Mouse (Mus musculus): ENCODE measurements around the gene Psmd14. TPM values are rescaled to one million over a fixed set of nuclear protein-coding genes. Genes with fewer than 3 reads are reported as not detected.

Gene Psmd14
- polyA plus RNA-seq, 1 experiment: 98.8 TPM

DNA sequence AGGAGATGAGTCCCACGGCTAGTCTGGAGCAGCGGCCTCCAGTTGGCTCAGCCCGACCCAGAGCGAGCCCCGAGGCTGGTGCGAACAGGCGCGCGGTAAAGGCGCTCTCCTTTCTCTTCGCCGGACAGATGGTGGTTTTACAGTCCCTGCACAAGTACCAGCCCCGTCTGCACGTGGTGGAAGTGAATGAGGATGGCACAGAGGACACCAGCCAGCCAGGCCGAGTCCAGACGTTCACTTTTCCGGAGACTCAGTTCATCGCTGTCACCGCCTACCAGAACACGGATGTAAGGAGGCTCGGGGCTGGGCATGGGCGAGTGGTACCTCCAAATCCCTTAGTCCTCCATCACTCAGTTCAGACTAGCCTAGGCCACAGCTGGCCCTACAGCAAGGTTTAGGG lies 95.7 kb downstream of the Psmd14 start:
- no peak for TF ChIP-seq CEBPB (IDR thresholded peaks at IDR 0.05; ENCODE audit: low read depth)
- TF ChIP-seq CTCF (IDR thresholded peaks at IDR 0.05; ENCODE audit: control insufficient read depth, insufficient read depth, insufficient read length): no peak
- no peak for TF ChIP-seq MAX (IDR thresholded peaks at IDR 0.05)
- no peak for TF ChIP-seq MYOG (IDR thresholded peaks at IDR 0.05; ENCODE audit: control insufficient read depth, extremely low read depth, insufficient read length)
- no peak for TF ChIP-seq USF1 (IDR thresholded peaks at IDR 0.05; ENCODE audit: low read depth)
- no peak for TF ChIP-seq MYOD1 (IDR thresholded peaks at IDR 0.05; ENCODE audit: control insufficient read depth, insufficient read length, low read depth)
- no peak for TF ChIP-seq FOSL1 (IDR thresholded peaks at IDR 0.05; ENCODE audit: insufficient read depth, low read length, poor library complexity, severe bottlenecking)
- H3K79me3 ChIP-seq (ENCODE audit: low read depth): no peaks in the 10 kb centered on the region
- no peak overlapping the region for H3K4me3 ChIP-seq (ENCODE audit: insufficient read depth, poor library complexity, severe bottlenecking)
- H3K79me2 ChIP-seq (ENCODE audit: control insufficient read depth, insufficient read depth): no peaks in the 10 kb centered on the region
- H3K36me3 ChIP-seq (ENCODE audit: control insufficient read depth, insufficient read depth): no peaks in the 10 kb centered on the region
- H3ac ChIP-seq (ENCODE audit: control insufficient read depth, insufficient read length, low read depth): no peak overlapping the region
- no peaks in the 10 kb centered on the region for H3K27me3 ChIP-seq (ENCODE audit: control insufficient read depth, insufficient read depth, insufficient read length)

DNA sequence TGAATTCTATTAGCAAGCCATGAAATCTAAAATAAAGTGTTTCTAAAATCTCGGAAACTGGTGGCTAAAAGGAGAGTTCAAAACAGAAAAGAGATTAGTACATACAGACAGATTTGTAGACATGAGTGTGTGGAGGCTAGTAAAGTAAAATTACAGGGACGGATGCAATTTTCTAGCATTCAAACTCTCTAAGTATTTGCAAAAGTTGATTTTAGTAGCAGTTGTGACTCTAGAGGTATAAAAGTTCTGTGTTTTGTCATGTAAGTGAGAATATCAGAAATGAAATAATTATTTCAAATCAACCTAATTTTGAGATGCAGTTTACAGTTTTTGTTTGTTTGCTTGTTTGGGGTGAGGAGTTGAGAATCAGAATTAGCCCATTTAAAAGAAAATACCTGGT lies 96.3 kb downstream of the Psmd14 start:
- H3K4me3 ChIP-seq (ENCODE audit: insufficient read depth, poor library complexity, severe bottlenecking): no peak overlapping the region
- no peaks in the 10 kb centered on the region for H3K79me2 ChIP-seq (ENCODE audit: control insufficient read depth, insufficient read depth)
- TF ChIP-seq MYOD1 (IDR thresholded peaks at IDR 0.05; ENCODE audit: control insufficient read depth, insufficient read length, low read depth) (no peak), MYOG (IDR thresholded peaks at IDR 0.05; ENCODE audit: control insufficient read depth, extremely low read depth, insufficient read length) (no peak), CEBPB (IDR thresholded peaks at IDR 0.05; ENCODE audit: low read depth) (no peak), USF1 (IDR thresholded peaks at IDR 0.05; ENCODE audit: low read depth) (no peak), MAX (IDR thresholded peaks at IDR 0.05) (no peak), CTCF (IDR thresholded peaks at IDR 0.05; ENCODE audit: control insufficient read depth, insufficient read depth, insufficient read length) (no peak), FOSL1 (IDR thresholded peaks at IDR 0.05; ENCODE audit: insufficient read depth, low read length, poor library complexity, severe bottlenecking) (no peak)
- H3ac ChIP-seq (ENCODE audit: control insufficient read depth, insufficient read length, low read depth): no peak overlapping the region
- no peaks in the 10 kb centered on the region for H3K27me3 ChIP-seq (ENCODE audit: control insufficient read depth, insufficient read depth, insufficient read length)
- H3K36me3 ChIP-seq (ENCODE audit: control insufficient read depth, insufficient read depth): no peaks in the 10 kb centered on the region
- no peaks in the 10 kb centered on the region for H3K79me3 ChIP-seq (ENCODE audit: low read depth)

DNA sequence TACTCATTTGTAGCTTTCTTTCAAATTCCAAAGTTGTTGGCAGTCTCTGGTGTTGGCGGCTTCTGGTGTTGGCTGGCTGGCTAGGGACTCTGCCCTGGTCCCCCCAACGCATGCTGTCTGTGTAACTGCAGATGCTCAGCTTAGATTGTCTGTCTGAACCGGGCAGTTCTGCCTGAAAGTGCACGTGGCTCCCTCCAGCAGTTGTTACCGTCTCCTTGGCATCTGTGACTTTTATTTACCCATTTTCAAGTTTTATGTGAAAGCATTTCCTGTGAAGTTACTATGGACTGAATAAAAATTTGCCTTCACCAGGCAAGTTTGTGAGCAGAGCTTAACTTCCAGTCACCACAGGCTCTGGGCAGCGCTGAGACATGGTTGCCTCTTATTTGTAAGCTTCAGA lies 97.3 kb downstream of the Psmd14 start:
- H3K36me3 ChIP-seq (ENCODE audit: control insufficient read depth, insufficient read depth): no peaks in the 10 kb centered on the region
- H3K27me3 ChIP-seq (ENCODE audit: control insufficient read depth, insufficient read depth, insufficient read length): no peaks in the 10 kb centered on the region
- no peaks in the 10 kb centered on the region for H3K79me3 ChIP-seq (ENCODE audit: low read depth)
- H3K79me2 ChIP-seq (ENCODE audit: control insufficient read depth, insufficient read depth): no peaks in the 10 kb centered on the region
- no peak overlapping the region for H3K4me3 ChIP-seq (ENCODE audit: insufficient read depth, poor library complexity, severe bottlenecking)
- TF ChIP-seq USF1 (IDR thresholded peaks at IDR 0.05; ENCODE audit: low read depth): no peak
- no peak for TF ChIP-seq CTCF (IDR thresholded peaks at IDR 0.05; ENCODE audit: control insufficient read depth, insufficient read depth, insufficient read length)
- TF ChIP-seq CEBPB (IDR thresholded peaks at IDR 0.05; ENCODE audit: low read depth): no peak
- TF ChIP-seq MYOD1 (IDR thresholded peaks at IDR 0.05; ENCODE audit: control insufficient read depth, insufficient read length, low read depth): no peak
- H3ac ChIP-seq (ENCODE audit: control insufficient read depth, insufficient read length, low read depth): no peak overlapping the region

DNA sequence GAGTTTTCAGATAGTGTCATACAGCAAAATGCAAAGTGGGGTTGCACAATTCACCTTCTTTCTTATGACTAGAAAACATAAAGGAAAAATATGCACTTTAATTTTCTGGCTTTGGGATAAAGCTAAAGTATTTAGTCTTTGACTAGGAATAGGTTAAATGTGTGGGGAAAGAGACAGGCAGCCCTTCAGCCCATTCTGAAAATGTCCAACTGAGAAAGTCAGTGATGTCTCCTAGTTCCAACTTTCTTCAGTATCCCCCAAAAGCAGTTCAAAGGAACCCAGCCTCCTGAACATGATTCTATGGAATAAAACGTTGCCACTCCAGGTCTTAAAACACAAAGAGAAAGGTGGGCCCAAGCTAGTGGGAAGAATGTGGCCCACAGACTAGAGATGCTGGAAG lies 97.9 kb downstream of the Psmd14 start:
- no peak for TF ChIP-seq MYOG (IDR thresholded peaks at IDR 0.05; ENCODE audit: control insufficient read depth, extremely low read depth, insufficient read length)
- no peak for TF ChIP-seq MYOD1 (IDR thresholded peaks at IDR 0.05; ENCODE audit: control insufficient read depth, insufficient read length, low read depth)
- Histone ChIP-seq H3K79me3 (ENCODE audit: low read depth) (no peaks in the 10 kb centered on the region), H3K79me2 (ENCODE audit: control insufficient read depth, insufficient read depth) (no peaks in the 10 kb centered on the region), H3ac (ENCODE audit: control insufficient read depth, insufficient read length, low read depth) (no peak overlapping the region), H3K36me3 (ENCODE audit: control insufficient read depth, insufficient read depth) (no peaks in the 10 kb centered on the region), H3K27me3 (ENCODE audit: control insufficient read depth, insufficient read depth, insufficient read length) (no peaks in the 10 kb centered on the region), H3K4me3 (ENCODE audit: insufficient read depth, poor library complexity, severe bottlenecking) (no peak overlapping the region)

DNA sequence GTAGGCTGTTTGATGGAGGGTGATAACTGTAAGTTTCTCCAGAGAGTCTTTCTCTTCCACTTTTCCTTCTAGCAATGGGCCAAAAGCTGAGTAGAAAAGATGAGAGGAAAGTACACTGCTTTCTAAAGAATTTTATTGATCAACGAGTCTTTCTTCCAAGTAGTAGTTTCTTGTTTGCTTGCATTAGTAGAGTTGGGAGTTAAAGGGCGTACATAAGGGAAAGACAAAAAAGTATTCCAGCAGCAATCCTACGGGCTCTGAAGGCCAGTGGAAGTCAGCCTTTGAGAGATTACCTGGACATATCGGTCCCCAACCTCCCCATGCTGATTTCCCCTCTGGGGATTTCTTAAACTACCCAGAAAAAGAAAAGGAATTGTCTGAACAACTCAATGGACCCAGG lies 99.3 kb downstream of the Psmd14 start:
- no peak for TF ChIP-seq CEBPB (IDR thresholded peaks at IDR 0.05; ENCODE audit: low read depth)
- TF ChIP-seq MYOG (IDR thresholded peaks at IDR 0.05; ENCODE audit: control insufficient read depth, extremely low read depth, insufficient read length): no peak
- TF ChIP-seq CTCF (IDR thresholded peaks at IDR 0.05; ENCODE audit: control insufficient read depth, insufficient read depth, insufficient read length): no peak
- no peak for TF ChIP-seq MAX (IDR thresholded peaks at IDR 0.05)
- TF ChIP-seq USF1 (IDR thresholded peaks at IDR 0.05; ENCODE audit: low read depth): no peak
- TF ChIP-seq MYOD1 (IDR thresholded peaks at IDR 0.05; ENCODE audit: control insufficient read depth, insufficient read length, low read depth): no peak
- no peak for TF ChIP-seq FOSL1 (IDR thresholded peaks at IDR 0.05; ENCODE audit: insufficient read depth, low read length, poor library complexity, severe bottlenecking)
- no peaks in the 10 kb centered on the region for H3K27me3 ChIP-seq (ENCODE audit: control insufficient read depth, insufficient read depth, insufficient read length)
- no peak overlapping the region for H3ac ChIP-seq (ENCODE audit: control insufficient read depth, insufficient read length, low read depth)
- no peaks in the 10 kb centered on the region for H3K79me2 ChIP-seq (ENCODE audit: control insufficient read depth, insufficient read depth)
- no peak overlapping the region for H3K4me3 ChIP-seq (ENCODE audit: insufficient read depth, poor library complexity, severe bottlenecking)
- H3K79me3 ChIP-seq (ENCODE audit: low read depth): no peaks in the 10 kb centered on the region
- no peaks in the 10 kb centered on the region for H3K36me3 ChIP-seq (ENCODE audit: control insufficient read depth, insufficient read depth)

DNA sequence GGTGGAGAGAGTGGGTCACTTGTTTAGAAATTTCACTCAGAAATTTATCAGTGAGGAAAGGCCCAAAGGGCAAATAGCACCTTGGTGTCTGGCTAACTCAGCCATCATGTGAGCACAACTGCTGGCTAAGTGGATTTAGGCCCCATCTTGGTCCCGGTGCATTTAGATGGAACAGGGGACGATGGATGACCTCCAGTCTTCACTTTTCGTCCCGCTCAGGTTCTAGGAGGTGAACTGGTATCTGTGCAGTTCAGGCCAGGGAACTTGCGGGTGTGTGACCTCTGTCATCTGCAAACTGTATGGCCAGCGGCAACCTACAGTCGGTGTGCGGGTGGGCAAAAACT lies 99.6 kb downstream of the Psmd14 start:
- Histone ChIP-seq H3K36me3 (ENCODE audit: control insufficient read depth, insufficient read depth) (no peaks in the 10 kb centered on the region), H3K4me3 (ENCODE audit: insufficient read depth, poor library complexity, severe bottlenecking) (no peak overlapping the region), H3K79me3 (ENCODE audit: low read depth) (no peaks in the 10 kb centered on the region), H3K27me3 (ENCODE audit: control insufficient read depth, insufficient read depth, insufficient read length) (no peaks in the 10 kb centered on the region), H3ac (ENCODE audit: control insufficient read depth, insufficient read length, low read depth) (no peak overlapping the region), H3K79me2 (ENCODE audit: control insufficient read depth, insufficient read depth) (no peaks in the 10 kb centered on the region)
- TF ChIP-seq MAX (IDR thresholded peaks at IDR 0.05) (no peak), MYOD1 (IDR thresholded peaks at IDR 0.05; ENCODE audit: control insufficient read depth, insufficient read length, low read depth) (no peak), CEBPB (IDR thresholded peaks at IDR 0.05; ENCODE audit: low read depth) (no peak), USF1 (IDR thresholded peaks at IDR 0.05; ENCODE audit: low read depth) (no peak), FOSL1 (IDR thresholded peaks at IDR 0.05; ENCODE audit: insufficient read depth, low read length, poor library complexity, severe bottlenecking) (no peak), CTCF (IDR thresholded peaks at IDR 0.05; ENCODE audit: control insufficient read depth, insufficient read depth, insufficient read length) (no peak), MYOG (IDR thresholded peaks at IDR 0.05; ENCODE audit: control insufficient read depth, extremely low read depth, insufficient read length) (no peak)
